Mouse (Mus musculus) heart, postnatal 0 days (tissue): ENCODE measurements around the gene Anks3. TPM values are rescaled to one million over a fixed set of nuclear protein-coding genes. Genes with fewer than 3 reads are reported as not detected.
A peak's percentile ranks its signal among the peaks of the same experiment; 100 is the strongest.

ENCODE experiments used
- ATAC-seq: fragments of 200-750 bp; cut with Nextera tagmentation; 2 replicates; pipeline ENCODE4 v1.8.0; 2017; ENCODE audit warnings: low read depth, moderate number of reproducible peaks, moderate library complexity; ENCODE audit not compliant: insufficient read depth
- DNase-seq: peaks from one replicate; pipeline ENCODE4 v3.0.0-alpha.2; 2016; ENCODE audit warnings: low spot score
- H3K27ac ChIP-seq: fragments of 300-500 bp; sonication (generic); 2 replicates; pipeline ENCODE4 v1.5.1; 2014; ENCODE audit warnings: low read depth, mild to moderate bottlenecking
- H3K27me3 ChIP-seq: fragments of 300-500 bp; sonication (generic); 2 replicates; pipeline ENCODE4 v1.6.1; 2014; ENCODE audit warnings: low read length, mixed read lengths; ENCODE audit not compliant: control insufficient read depth, insufficient read depth
- H3K36me3 ChIP-seq: fragments of 300-500 bp; sonication (generic); replicated peaks from 2 replicates; pipeline ENCODE4 v1.6.1; 2014; ENCODE audit warnings: low read length, mixed read lengths; ENCODE audit not compliant: control insufficient read depth, insufficient read depth
- H3K4me1 ChIP-seq: fragments of 300-500 bp; sonication (generic); 2 replicates; pipeline ENCODE4 v1.6.1; 2014; ENCODE audit warnings: antibody characterized with exemption; ENCODE audit not compliant: control insufficient read depth, insufficient read depth
- H3K4me2 ChIP-seq: fragments of 300-500 bp; sonication (generic); 2 replicates; pipeline ENCODE4 v1.6.1; 2014; ENCODE audit warnings: low read depth, mild to moderate bottlenecking, low read length, moderate library complexity
- H3K4me3 ChIP-seq: fragments of 300-500 bp; sonication (generic); 2 replicates; pipeline ENCODE4 v1.5.1; 2014; ENCODE audit warnings: low read depth, low read length
- H3K9ac ChIP-seq: fragments of 300-500 bp; sonication (generic); replicated peaks from 2 replicates; pipeline ENCODE4 v1.6.1; 2014; ENCODE audit warnings: low read depth, low read length, mixed read lengths
- H3K9me3 ChIP-seq: fragments of 300-500 bp; sonication (generic); replicated peaks from 2 replicates; pipeline ENCODE4 v1.6.1; 2016; ENCODE audit warnings: low read length; ENCODE audit not compliant: control insufficient read depth
- CTCF ChIP-seq: IDR thresholded peaks from 2 replicates; pipeline ENCODE4 v1.5.1; 2016; ENCODE audit warnings: antibody characterized with exemption, control low read depth, low read depth
- EP300 ChIP-seq: IDR thresholded peaks from 2 replicates; pipeline ENCODE4 v1.6.1; 2016; ENCODE audit warnings: antibody characterized with exemption, low read depth
- WGBS: fragments of 180-500 bp; shearing (Covaris S2); extraction: QIAGEN DNeasy Blood & Tissue Kit; methylation state at CpG from one replicate; pipeline ENCODE4 v1.1.7; 2014; 5-methylcytosine and 5-hydroxymethylcytosine counted together
- polyA plus RNA-seq: library from polyadenylated mRNA; unstranded; fragments of >200 nt; fragmentation: Nextera tagmentation; extraction: Ambion mirVana; gene quantifications from 2 replicates; pipeline ENCODE4 v1.2.1, GENCODE M21; 2015
- total RNA-seq: library from RNA; depleted of rRNA; stranded (reverse); fragments of >200 nt; gene quantifications from 2 replicates; pipeline ENCODE4 v1.2.3, GENCODE M21; 2014; ENCODE audit warnings: low replicate concordance

Gene Anks3
- total and polyA plus RNA-seq, 2 experiments from 2014 or later: 21.2 to 22.7 TPM

DNA sequence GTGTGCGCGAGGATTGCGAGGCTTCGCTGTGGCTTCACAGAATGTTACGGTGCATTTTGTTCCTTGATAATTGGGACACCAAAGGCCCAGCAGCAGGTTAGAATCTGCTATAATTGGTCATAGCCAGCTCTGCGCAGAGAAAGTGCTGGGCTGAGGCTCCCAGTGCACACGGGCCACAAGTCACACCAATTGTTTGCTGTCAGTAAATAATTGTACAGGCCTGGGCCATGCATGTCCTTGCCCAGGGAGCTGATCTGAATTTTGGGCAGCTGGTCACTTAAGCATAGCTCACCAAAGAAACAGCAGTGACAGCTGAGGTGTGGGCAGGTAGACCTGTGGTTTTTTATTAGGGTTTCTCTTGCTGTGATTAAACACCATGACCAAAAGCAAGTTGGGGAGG, 36.0 kb downstream of the Anks3 start:
- TF ChIP-seq CTCF (no peak), EP300 (no peak)
- Histone ChIP-seq H3K27me3 (no peaks in the 10 kb centered on the region), H3K4me1 (no peaks in the 10 kb centered on the region), H3K4me3 (no peak overlapping the region), H3K9me3 (no peaks in the 10 kb centered on the region), H3K4me2 (no peak overlapping the region), H3K9ac (no peak overlapping the region), H3K27ac (no peak overlapping the region), H3K36me3 (peaks cover 98% of the 10 kb centered on the region)
- WGBS: 89% methylated on average over 7 of the region's 7 CpGs
- DNase-seq (no peak), ATAC-seq (no peak)

DNA sequence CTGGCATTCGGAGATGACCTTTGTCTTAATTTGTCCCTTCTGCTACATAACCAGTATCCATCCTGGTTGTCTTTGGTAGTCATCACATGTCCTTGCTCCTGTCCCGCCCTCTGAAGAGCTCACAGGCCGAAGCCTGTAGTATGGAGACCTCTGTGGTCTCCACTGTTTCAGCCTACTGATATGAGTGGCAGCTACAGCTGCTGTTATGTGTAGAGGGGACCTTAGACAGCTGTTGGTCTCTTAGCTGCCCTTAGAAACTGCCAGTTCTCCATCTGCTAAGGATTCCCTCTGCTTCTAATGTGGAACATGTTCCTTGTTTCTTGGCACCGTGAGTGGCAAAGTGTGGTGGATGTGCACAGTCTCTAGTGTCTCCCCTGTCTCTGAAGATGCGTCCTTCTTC, 40.0 kb downstream of the Anks3 start:
- TF ChIP-seq EP300 (no peak), CTCF (no peak)
- Histone ChIP-seq H3K27me3 (no peaks in the 10 kb centered on the region), H3K4me1 (no peaks in the 10 kb centered on the region), H3K4me2 (no peak overlapping the region), H3K9me3 (no peaks in the 10 kb centered on the region), H3K9ac (no peak overlapping the region), H3K4me3 (no peak overlapping the region), H3K36me3 (peaks cover 87% of the 10 kb centered on the region), H3K27ac (no peak overlapping the region)
- 90% methylated on average over 5 of the region's 5 CpGs for WGBS
- ATAC-seq (no peak), DNase-seq (no peak)

DNA sequence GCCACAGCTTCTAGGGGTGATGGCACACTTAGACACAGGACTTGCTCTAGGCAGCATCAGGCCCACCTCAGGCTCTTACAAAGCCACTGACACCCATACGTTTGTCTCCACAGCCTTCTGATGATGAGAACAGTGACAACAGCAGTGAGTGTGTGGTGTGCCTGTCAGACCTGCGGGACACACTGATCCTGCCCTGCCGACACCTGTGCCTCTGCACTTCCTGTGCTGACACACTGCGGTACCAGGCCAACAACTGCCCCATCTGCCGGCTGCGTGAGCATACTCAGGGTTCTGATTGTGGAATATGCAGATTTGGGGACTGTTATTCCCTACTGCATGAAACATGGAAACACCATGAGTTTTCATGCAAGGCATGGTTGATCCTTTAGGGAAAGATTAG, 41.5 kb downstream of the Anks3 start:
- ATAC-seq: no peak
- WGBS: 87% methylated on average over 6 of the region's 6 CpGs

DNA sequence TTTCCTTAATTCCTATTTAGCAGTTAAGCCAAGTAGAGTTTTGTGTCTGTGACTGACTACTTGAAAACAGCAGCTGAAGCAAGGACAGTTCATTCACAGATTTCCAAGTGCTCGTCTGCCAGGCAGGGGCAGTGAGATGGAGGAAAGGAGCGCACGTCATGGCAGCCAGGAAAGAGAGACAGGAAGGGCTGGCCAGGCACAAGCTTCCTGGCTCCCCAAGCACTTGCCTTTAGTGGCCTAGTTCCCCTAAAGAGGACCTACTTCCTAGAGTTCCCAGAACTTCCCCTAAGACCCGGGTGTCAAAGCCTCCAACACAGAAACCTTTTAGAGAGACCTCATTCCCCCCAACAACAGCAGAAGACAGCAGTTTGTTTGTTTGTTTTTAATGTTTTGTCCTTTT, 43.4 kb downstream of the Anks3 start:
- H3K27ac ChIP-seq: peak overlapping the region; percentile 56
- DNase-seq: no peak
- WGBS: 62% methylated on average over 4 of the region's 4 CpGs

More for the DNA sequence above, 41.5 kb downstream of the Anks3 start:
- Histone ChIP-seq H3K9ac (no peak overlapping the region), H3K4me2 (no peak overlapping the region), H3K9me3 (no peaks in the 10 kb centered on the region), H3K4me1 (no peaks in the 10 kb centered on the region), H3K27me3 (no peaks in the 10 kb centered on the region), H3K4me3 (no peak overlapping the region), H3K36me3 (peaks cover 84% of the 10 kb centered on the region), H3K27ac (no peak overlapping the region)
- no peak for DNase-seq
- TF ChIP-seq EP300 (no peak), CTCF (no peak)

DNA sequence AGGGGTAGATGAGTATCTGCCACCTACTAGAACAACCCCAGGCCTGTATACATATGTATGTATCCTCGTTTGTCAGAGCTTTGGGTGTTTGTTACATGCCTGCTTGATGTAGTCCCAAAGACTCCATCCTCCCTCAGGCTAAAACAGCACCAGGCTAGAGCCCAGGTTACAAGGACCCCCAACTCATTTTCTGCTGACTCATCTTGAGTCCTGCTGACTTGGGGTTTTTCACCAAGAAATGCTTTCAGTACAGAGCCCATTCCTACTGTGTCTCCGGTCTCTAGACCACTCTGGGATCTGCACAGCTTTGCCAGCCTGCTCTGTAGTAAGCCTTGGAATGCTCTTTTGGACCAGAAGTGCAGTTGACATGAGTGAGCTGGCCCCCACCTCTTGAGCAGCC, 47.4 kb downstream of the Anks3 start:
- H3K4me2 ChIP-seq: no peak overlapping the region
- peaks cover 63% of the 10 kb centered on the region for H3K36me3 ChIP-seq
- H3K9me3 ChIP-seq: no peaks in the 10 kb centered on the region
- no peak overlapping the region for H3K4me3 ChIP-seq
- no peak for TF ChIP-seq EP300
- no peak for TF ChIP-seq CTCF
- no peaks in the 10 kb centered on the region for H3K27me3 ChIP-seq
- 84% methylated on average over 2 of the region's 2 CpGs for WGBS
- H3K27ac ChIP-seq: no peak overlapping the region
- DNase-seq (no peak), ATAC-seq (no peak)
- no peak overlapping the region for H3K9ac ChIP-seq
- peaks cover 4% of the 10 kb centered on the region; the same call in 1 of the 2 replicates for H3K4me1 ChIP-seq

More for the DNA sequence above, 43.4 kb downstream of the Anks3 start:
- H3K4me2 ChIP-seq: no peak overlapping the region
- H3K4me1 ChIP-seq: no peaks in the 10 kb centered on the region
- H3K36me3 ChIP-seq: peaks cover 80% of the 10 kb centered on the region
- ATAC-seq: no peak
- H3K4me3 ChIP-seq: no peak overlapping the region
- no peak overlapping the region for H3K9ac ChIP-seq
- TF ChIP-seq EP300 (no peak), CTCF (no peak)
- H3K9me3 ChIP-seq: no peaks in the 10 kb centered on the region
- H3K27me3 ChIP-seq: no peaks in the 10 kb centered on the region

DNA sequence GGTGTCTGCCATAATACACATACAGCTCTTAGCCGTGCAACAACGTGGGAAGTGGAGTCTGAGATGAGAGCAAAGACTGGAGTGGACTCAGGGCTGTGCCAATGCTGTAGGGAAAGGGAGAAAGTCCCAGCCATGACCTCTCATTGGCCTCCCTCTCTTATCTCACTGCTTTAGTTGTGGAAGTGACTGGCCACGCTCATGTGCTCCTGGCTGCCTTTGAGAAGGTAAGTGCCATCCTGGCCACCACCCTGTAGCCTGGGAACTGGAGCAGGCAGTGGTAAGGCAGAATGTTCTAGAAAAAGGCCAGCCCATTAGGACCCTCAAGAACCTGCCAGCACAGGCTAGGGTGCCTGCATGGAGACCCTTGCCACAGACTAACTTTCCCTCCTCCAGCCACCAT, 48.1 kb downstream of the Anks3 start:
- no peak overlapping the region for H3K4me3 ChIP-seq
- WGBS: 25% methylated on average over 3 of the region's 3 CpGs
- H3K27me3 ChIP-seq: no peaks in the 10 kb centered on the region
- H3K4me1 ChIP-seq: peaks cover 4% of the 10 kb centered on the region; the same call in 1 of the 2 replicates
- no peaks in the 10 kb centered on the region for H3K9me3 ChIP-seq
- TF ChIP-seq CTCF (no peak), EP300 (no peak)
- H3K4me2 ChIP-seq: no peak overlapping the region
- no peak overlapping the region for H3K27ac ChIP-seq
- ATAC-seq (no peak), DNase-seq (no peak)
- peaks cover 67% of the 10 kb centered on the region for H3K36me3 ChIP-seq
- no peak overlapping the region for H3K9ac ChIP-seq
